Mouse (Mus musculus): ENCODE data around the gene Eef1b2.

The Eef1b2 gene

GRCm38 (mm10) chr1:63195848-63196512 lies 19.4 kb downstream of the Eef1b2 start:
- DNase-seq = no peak

- no peak for DNase-seq
These were observed 22.8 kb downstream of the Eef1b2 start for GRCm38 (mm10) chr1:63199387-63199786.

GRCm38 (mm10) chr1:63200322-63200721 lies 23.7 kb downstream of the Eef1b2 start:
- DNase-seq = no peak

GRCm38 (mm10) chr1:63201672-63202071 lies 25.0 kb downstream of the Eef1b2 start:
- DNase-seq = no peak

GRCm38 (mm10) chr1:63203471-63203870 lies 26.8 kb downstream of the Eef1b2 start:
- DNase-seq = no peak

GRCm38 (mm10) chr1:63203950-63204659 lies 27.5 kb downstream of the Eef1b2 start:
- DNase-seq = peak; percentile 28

GRCm38 (mm10) chr1:63204660-63205394 lies 28.2 kb downstream of the Eef1b2 start:
- DNase-seq = no peak

- no peak for DNase-seq
These were observed 31.0 kb downstream of the Eef1b2 start for GRCm38 (mm10) chr1:63207607-63208006.

- no peak for DNase-seq
These were observed 33.4 kb downstream of the Eef1b2 start for GRCm38 (mm10) chr1:63209861-63210529.

- DNase-seq = no peak
These were observed 37.0 kb downstream of the Eef1b2 start for GRCm38 (mm10) chr1:63213478-63214270.

- no peak for DNase-seq
These were observed 37.6 kb downstream of the Eef1b2 start, which contains the start of gene Gpr1 for GRCm38 (mm10) chr1:63214271-63214558. TSS of gene Gpr1 (minus strand) at chr1:63214543.

- no peak for DNase-seq
These were observed 38.0 kb downstream of the Eef1b2 start for GRCm38 (mm10) chr1:63214631-63215030.

GRCm38 (mm10) chr1:63219277-63219676 lies 42.7 kb downstream of the Eef1b2 start:
- DNase-seq = no peak

- no peak for DNase-seq
These were observed 48.4 kb downstream of the Eef1b2 start for GRCm38 (mm10) chr1:63225009-63225408.

- no peak for DNase-seq
These were observed 49.3 kb downstream of the Eef1b2 start for GRCm38 (mm10) chr1:63225890-63226289.

- DNase-seq = no peak
These were observed 50.6 kb downstream of the Eef1b2 start for GRCm38 (mm10) chr1:63227241-63227640.

All from lung, postnatal 10 days (tissue).